Mouse (Mus musculus): ENCODE measurements around the gene Krtap15. TPM values are rescaled to one million over a fixed set of nuclear protein-coding genes. Genes with fewer than 3 reads are reported as not detected.

The Krtap15 gene
- polyA plus RNA-seq (2014; fragmentation: Illumina TruSeq; extraction: RNeasy Lipid Tissue Mini Kit (QIAGEN cat#74804); ENCODE audit: low read depth, low replicate concordance), result not detected

GRCm38 (mm10) chr16:88820066-88820465, at the start of gene Krtap15:
Krtap15 (plus strand) TSS chr16:88820215.

GRCm38 (mm10) chr16:88774106-88774505, 45.9 kb upstream of the Krtap15 start, which contains the start of gene 2310057N15Rik:
2310057N15Rik (minus strand) TSS chr16:88774206.

GRCm38 (mm10) chr16:88777596-88777995, 42.4 kb upstream of the Krtap15 start, which contains the start of gene Gm5965:
Gm5965 (plus strand) TSS chr16:88777896.

GRCm38 (mm10) chr16:88811827-88812226, 8.2 kb upstream of the Krtap15 start, which contains the start of gene Gm20741:
Gm20741 (minus strand) TSS chr16:88812220.

GRCm38 (mm10) chr16:88826095-88826652, 6.2 kb downstream of the Krtap15 start, which contains the start of gene Krtap14:
Krtap14 (minus strand) TSS chr16:88826145.

GRCm38 (mm10) chr16:88869311-88869710, 49.3 kb downstream of the Krtap15 start, which contains the start of gene Krtap19-1:
Krtap19-1 (minus strand) TSS chr16:88869411.

GRCm38 (mm10) chr16:88874169-88874568, 54.2 kb downstream of the Krtap15 start, which contains the start of gene Krtap19-2:
Krtap19-2 (minus strand) TSS chr16:88874269.

GRCm38 (mm10) chr16:88877938-88878337, 57.9 kb downstream of the Krtap15 start, which contains the start of gene Krtap19-3:
Krtap19-3 (minus strand) TSS chr16:88878038.

Other genes with a start within 250 kb of the Krtap15 start
- not detected for gene Krtap24-1, start 207.9 kb upstream of the Krtap15 start, polyA plus RNA-seq (2014; fragmentation: Illumina TruSeq; extraction: RNeasy Lipid Tissue Mini Kit (QIAGEN cat#74804); ENCODE audit: low read depth, low replicate concordance)
- not detected for gene 2310079G19Rik, start 192.5 kb upstream of the Krtap15 start, polyA plus RNA-seq (2014; fragmentation: Illumina TruSeq; extraction: RNeasy Lipid Tissue Mini Kit (QIAGEN cat#74804); ENCODE audit: low read depth, low replicate concordance)
- not detected for gene Krtap26-1, start 172.4 kb upstream of the Krtap15 start, polyA plus RNA-seq (2014; fragmentation: Illumina TruSeq; extraction: RNeasy Lipid Tissue Mini Kit (QIAGEN cat#74804); ENCODE audit: low read depth, low replicate concordance)
- gene Krtap27-1, start 148.5 kb upstream of the Krtap15 start, polyA plus RNA-seq (2014; fragmentation: Illumina TruSeq; extraction: RNeasy Lipid Tissue Mini Kit (QIAGEN cat#74804); ENCODE audit: low read depth, low replicate concordance), result not detected
- gene 2310061N02Rik, start 112.3 kb upstream of the Krtap15 start, polyA plus RNA-seq (2014; fragmentation: Illumina TruSeq; extraction: RNeasy Lipid Tissue Mini Kit (QIAGEN cat#74804); ENCODE audit: low read depth, low replicate concordance), result not detected
- not detected for gene Krtap13-1, start 91.4 kb upstream of the Krtap15 start, polyA plus RNA-seq (2014; fragmentation: Illumina TruSeq; extraction: RNeasy Lipid Tissue Mini Kit (QIAGEN cat#74804); ENCODE audit: low read depth, low replicate concordance)
- not detected for gene Krtap13, start 68.6 kb upstream of the Krtap15 start, polyA plus RNA-seq (2014; fragmentation: Illumina TruSeq; extraction: RNeasy Lipid Tissue Mini Kit (QIAGEN cat#74804); ENCODE audit: low read depth, low replicate concordance)
- gene 2310034C09Rik, start 61.4 kb upstream of the Krtap15 start, polyA plus RNA-seq (2014; fragmentation: Illumina TruSeq; extraction: RNeasy Lipid Tissue Mini Kit (QIAGEN cat#74804); ENCODE audit: low read depth, low replicate concordance), result not detected
- gene 2310057N15Rik, start 46.0 kb upstream of the Krtap15 start, polyA plus RNA-seq (2014; fragmentation: Illumina TruSeq; extraction: RNeasy Lipid Tissue Mini Kit (QIAGEN cat#74804); ENCODE audit: low read depth, low replicate concordance), result not detected
- not detected for gene Gm5965, start 42.3 kb upstream of the Krtap15 start, polyA plus RNA-seq (2014; fragmentation: Illumina TruSeq; extraction: RNeasy Lipid Tissue Mini Kit (QIAGEN cat#74804); ENCODE audit: low read depth, low replicate concordance)
- gene Gm20741, start 8.0 kb upstream of the Krtap15 start, polyA plus RNA-seq (2014; fragmentation: Illumina TruSeq; extraction: RNeasy Lipid Tissue Mini Kit (QIAGEN cat#74804); ENCODE audit: low read depth, low replicate concordance), result not detected
- not detected for gene Krtap14, start 5.9 kb downstream of the Krtap15 start, polyA plus RNA-seq (2014; fragmentation: Illumina TruSeq; extraction: RNeasy Lipid Tissue Mini Kit (QIAGEN cat#74804); ENCODE audit: low read depth, low replicate concordance)
- gene Krtap19-1, start 49.2 kb downstream of the Krtap15 start, polyA plus RNA-seq (2014; fragmentation: Illumina TruSeq; extraction: RNeasy Lipid Tissue Mini Kit (QIAGEN cat#74804); ENCODE audit: low read depth, low replicate concordance), result not detected
- not detected for gene Krtap19-2, start 54.1 kb downstream of the Krtap15 start, polyA plus RNA-seq (2014; fragmentation: Illumina TruSeq; extraction: RNeasy Lipid Tissue Mini Kit (QIAGEN cat#74804); ENCODE audit: low read depth, low replicate concordance)
- not detected for gene Krtap19-3, start 57.8 kb downstream of the Krtap15 start, polyA plus RNA-seq (2014; fragmentation: Illumina TruSeq; extraction: RNeasy Lipid Tissue Mini Kit (QIAGEN cat#74804); ENCODE audit: low read depth, low replicate concordance)
- not detected for gene Krtap19-4, start 64.9 kb downstream of the Krtap15 start, polyA plus RNA-seq (2014; fragmentation: Illumina TruSeq; extraction: RNeasy Lipid Tissue Mini Kit (QIAGEN cat#74804); ENCODE audit: low read depth, low replicate concordance)
- not detected for gene Krtap19-5, start 76.2 kb downstream of the Krtap15 start, polyA plus RNA-seq (2014; fragmentation: Illumina TruSeq; extraction: RNeasy Lipid Tissue Mini Kit (QIAGEN cat#74804); ENCODE audit: low read depth, low replicate concordance)
- not detected for gene Krtap19-9b, start 112.0 kb downstream of the Krtap15 start, polyA plus RNA-seq (2014; fragmentation: Illumina TruSeq; extraction: RNeasy Lipid Tissue Mini Kit (QIAGEN cat#74804); ENCODE audit: low read depth, low replicate concordance)
- gene Krtap16-3, start 142.7 kb downstream of the Krtap15 start, polyA plus RNA-seq (2014; fragmentation: Illumina TruSeq; extraction: RNeasy Lipid Tissue Mini Kit (QIAGEN cat#74804); ENCODE audit: low read depth, low replicate concordance), result not detected
- not detected for gene Krtap22-2, start 190.5 kb downstream of the Krtap15 start, polyA plus RNA-seq (2014; fragmentation: Illumina TruSeq; extraction: RNeasy Lipid Tissue Mini Kit (QIAGEN cat#74804); ENCODE audit: low read depth, low replicate concordance)
- not detected for gene Gm10229, start 195.1 kb downstream of the Krtap15 start, polyA plus RNA-seq (2014; fragmentation: Illumina TruSeq; extraction: RNeasy Lipid Tissue Mini Kit (QIAGEN cat#74804); ENCODE audit: low read depth, low replicate concordance)
- gene Krtap6-1, start 211.5 kb downstream of the Krtap15 start, polyA plus RNA-seq (2014; fragmentation: Illumina TruSeq; extraction: RNeasy Lipid Tissue Mini Kit (QIAGEN cat#74804); ENCODE audit: low read depth, low replicate concordance), result not detected
- not detected for gene Gm10228, start 221.3 kb downstream of the Krtap15 start, polyA plus RNA-seq (2014; fragmentation: Illumina TruSeq; extraction: RNeasy Lipid Tissue Mini Kit (QIAGEN cat#74804); ENCODE audit: low read depth, low replicate concordance)
- not detected for gene Krtap6-5, start 227.7 kb downstream of the Krtap15 start, polyA plus RNA-seq (2014; fragmentation: Illumina TruSeq; extraction: RNeasy Lipid Tissue Mini Kit (QIAGEN cat#74804); ENCODE audit: low read depth, low replicate concordance)
- gene 1110025L11Rik, start 243.8 kb downstream of the Krtap15 start, polyA plus RNA-seq (2014; fragmentation: Illumina TruSeq; extraction: RNeasy Lipid Tissue Mini Kit (QIAGEN cat#74804); ENCODE audit: low read depth, low replicate concordance), result not detected

All from heart, adult 10 weeks (tissue).